Mouse (Mus musculus) heart, embryonic 12.5 days (tissue): ENCODE data around the gene Acr. TPM values are rescaled to one million over a fixed set of nuclear protein-coding genes. Genes with fewer than 3 reads are reported as not detected.

Experiments
- ATAC-seq: fragments of 200-750 bp; cut with Nextera tagmentation; 2 replicates; pipeline ENCODE4 v1.8.0; 2017; ENCODE audit warnings: moderate TSS enrichment, moderate library complexity; ENCODE audit not compliant: insufficient number of reproducible peaks, low FRiP score
- H3K27ac ChIP-seq: fragments of 300-500 bp; sonication (generic); 2 replicates; pipeline ENCODE4 v1.5.1; 2016; ENCODE audit warnings: mild to moderate bottlenecking, moderate library complexity; ENCODE audit not compliant: poor library complexity, severe bottlenecking
- H3K27me3 ChIP-seq: fragments of 300-500 bp; sonication (generic); replicated peaks from 2 replicates; pipeline ENCODE4 v1.6.1; 2016; ENCODE audit warnings: mild to moderate bottlenecking, moderate library complexity
- H3K36me3 ChIP-seq: fragments of 300-500 bp; sonication (generic); 2 replicates; pipeline ENCODE4 v1.6.1; 2016; ENCODE audit warnings: mild to moderate bottlenecking, moderate library complexity
- H3K4me1 ChIP-seq: fragments of 300-500 bp; sonication (generic); replicated peaks from 2 replicates; pipeline ENCODE4 v1.6.1; 2016; ENCODE audit warnings: mild to moderate bottlenecking
- H3K4me2 ChIP-seq: fragments of 300-500 bp; sonication (generic); 2 replicates; pipeline ENCODE4 v1.6.1; 2016; ENCODE audit warnings: mild to moderate bottlenecking, moderate library complexity
- H3K4me3 ChIP-seq: fragments of 300-500 bp; sonication (generic); 2 replicates; pipeline ENCODE4 v1.5.1; 2016; ENCODE audit warnings: mild to moderate bottlenecking
- H3K9ac ChIP-seq: fragments of 300-500 bp; sonication (generic); 2 replicates; pipeline ENCODE4 v1.6.1; 2016; ENCODE audit warnings: mild to moderate bottlenecking, moderate library complexity
- H3K9me3 ChIP-seq: fragments of 300-500 bp; sonication (generic); replicated peaks from 2 replicates; pipeline ENCODE4 v1.6.1; 2016; ENCODE audit warnings: mild to moderate bottlenecking, moderate library complexity
- WGBS: fragments of 180-500 bp; shearing (Covaris S2); methylation state at CpG from one replicate; pipeline ENCODE4 v1.1.7; 2016; 5-methylcytosine and 5-hydroxymethylcytosine counted together
- polyA plus RNA-seq: library from polyadenylated mRNA; unstranded; fragments of >200 nt; fragmentation: Nextera tagmentation; extraction: Ambion mirVana; gene quantifications from 2 replicates; pipeline ENCODE4 v1.2.1, GENCODE M21; 2016

The Acr gene
- polyA plus RNA-seq, 1 experiment from 2014 or later = 0.29 TPM

DNA sequence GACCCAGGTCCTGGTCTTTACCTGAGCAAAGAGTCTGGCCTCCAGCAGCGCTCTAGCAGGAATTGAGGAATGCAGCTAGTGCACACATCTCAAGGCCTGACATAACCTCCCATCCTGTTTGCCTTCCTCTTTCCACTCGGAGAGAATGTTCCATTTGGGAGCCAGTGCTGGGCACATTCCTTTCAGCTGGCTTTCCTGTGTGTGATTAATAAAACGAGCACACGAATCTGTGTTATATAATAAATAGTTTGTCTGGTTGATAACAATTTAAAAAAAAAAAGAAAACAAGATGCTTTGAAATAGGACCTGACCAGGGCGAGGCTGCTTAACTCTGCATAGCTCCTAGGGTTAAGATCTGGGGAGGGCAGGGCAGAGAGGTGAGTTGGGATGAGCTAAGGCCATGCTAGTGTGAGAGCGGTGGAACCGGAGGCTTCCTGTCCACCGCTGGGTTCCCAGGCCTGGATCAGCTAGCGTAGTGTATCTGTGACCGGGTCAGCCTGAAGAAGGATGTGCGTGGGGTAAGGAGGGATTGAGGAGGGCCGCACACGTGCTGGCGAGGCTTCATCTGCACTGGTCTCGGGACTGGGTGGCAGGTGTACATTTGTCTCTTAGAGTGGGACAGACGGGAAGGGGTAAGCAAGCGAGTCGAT is 39.8 kb upstream of the Acr start:
- Histone ChIP-seq H3K4me2 (no peak overlapping the region), H3K9me3 (no peaks in the 10 kb centered on the region), H3K9ac (no peak overlapping the region), H3K36me3 (0 out of 2 replicates have a peak, but pooled peaks cover 19% of the 10 kb centered on the region), H3K4me1 (peaks cover 10% of the 10 kb centered on the region), H3K27ac (no peak overlapping the region), H3K27me3 (peaks cover 51% of the 10 kb centered on the region), H3K4me3 (no peak overlapping the region)
- ATAC-seq = no peak
- WGBS = 81% methylated on average over 18 of the region's 18 CpGs

GRCm38 (mm10) chr15:89528923-89529322 is 39.2 kb upstream of the Acr start:
- 0 out of 2 replicates have a peak, but pooled peaks cover 19% of the 10 kb centered on the region for H3K36me3 ChIP-seq
- WGBS = 86% methylated on average over 10 of the region's 10 CpGs
- no peak for ATAC-seq
- no peak overlapping the region for H3K27ac ChIP-seq
- H3K9ac ChIP-seq = no peak overlapping the region
- peaks cover 52% of the 10 kb centered on the region for H3K27me3 ChIP-seq
- peaks cover 8% of the 10 kb centered on the region for H3K4me1 ChIP-seq
- H3K4me2 ChIP-seq = no peak overlapping the region
- no peaks in the 10 kb centered on the region for H3K9me3 ChIP-seq
- H3K4me3 ChIP-seq = no peak overlapping the region

- H3K4me3 ChIP-seq = no peak overlapping the region
- no peak overlapping the region for H3K4me2 ChIP-seq
Measured at GRCm38 (mm10) chr15:89530336-89530735, 37.8 kb upstream of the Acr start.

GRCm38 (mm10) chr15:89531399-89531798 is 36.7 kb upstream of the Acr start:
- Histone ChIP-seq H3K4me1 (peaks cover 3% of the 10 kb centered on the region; the same call in 1 of the 2 replicates), H3K4me3 (no peak overlapping the region), H3K4me2 (no peak overlapping the region), H3K9me3 (no peaks in the 10 kb centered on the region), H3K36me3 (0 out of 2 replicates have a peak, but pooled peaks cover 19% of the 10 kb centered on the region), H3K27ac (no peak overlapping the region), H3K9ac (no peak overlapping the region), H3K27me3 (peaks cover 33% of the 10 kb centered on the region)
- 80% methylated on average over 5 of the region's 5 CpGs for WGBS
- ATAC-seq = no peak

More at GRCm38 (mm10) chr15:89530336-89530735, 37.8 kb upstream of the Acr start:
- H3K27ac ChIP-seq = no peak overlapping the region
- H3K4me1 ChIP-seq = peaks cover 3% of the 10 kb centered on the region; the same call in 1 of the 2 replicates
- ATAC-seq = no peak
- H3K27me3 ChIP-seq = peaks cover 38% of the 10 kb centered on the region
- 12% methylated on average over 4 of the region's 4 CpGs for WGBS
- 0 out of 2 replicates have a peak, but pooled peaks cover 20% of the 10 kb centered on the region for H3K36me3 ChIP-seq
- no peak overlapping the region for H3K9ac ChIP-seq
- H3K9me3 ChIP-seq = no peaks in the 10 kb centered on the region

DNA sequence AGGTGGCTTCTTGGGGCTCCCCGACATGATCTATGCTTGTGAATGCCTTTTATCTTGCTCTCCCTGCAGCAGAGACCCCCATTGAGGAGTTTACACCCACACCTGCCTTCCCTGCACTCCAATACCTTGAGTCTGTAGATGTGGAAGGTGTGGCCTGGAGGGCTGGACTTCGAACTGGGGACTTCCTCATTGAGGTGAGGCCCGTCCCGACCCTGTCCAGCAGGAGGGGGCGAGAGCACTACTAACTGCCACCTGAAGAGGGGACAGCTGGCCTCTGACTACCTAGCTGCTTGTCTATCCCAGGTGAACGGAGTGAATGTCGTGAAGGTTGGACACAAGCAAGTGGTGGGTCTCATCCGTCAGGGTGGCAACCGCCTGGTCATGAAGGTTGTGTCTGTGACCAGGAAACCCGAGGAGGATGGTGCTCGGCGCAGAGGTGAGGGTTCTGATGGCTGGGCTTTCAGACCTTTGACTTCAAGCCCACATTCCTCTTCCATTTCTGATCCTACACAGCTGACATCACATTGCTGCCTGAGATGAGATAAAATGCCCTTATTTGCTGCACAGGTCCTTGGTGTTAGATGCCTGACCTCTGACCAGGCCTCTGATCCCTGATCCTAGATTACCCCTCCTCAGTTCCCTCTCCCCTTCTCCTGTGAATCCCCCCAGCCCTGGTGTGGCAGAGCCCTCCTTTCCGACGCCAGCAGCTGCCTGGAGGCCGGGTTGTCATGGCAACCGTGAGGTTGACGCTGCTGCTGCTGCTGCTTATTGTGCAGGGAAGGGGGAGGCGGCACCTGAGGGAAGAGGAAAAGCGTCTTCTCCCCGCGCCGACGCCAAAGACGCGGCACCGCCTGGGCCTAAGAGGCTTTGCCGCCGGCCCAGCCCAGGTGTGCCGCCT is 35.9 kb upstream of the Acr start:
- 41% methylated on average over 29 of the region's 29 CpGs for WGBS
- no peak for ATAC-seq
- no peak overlapping the region for H3K27ac ChIP-seq
- H3K9me3 ChIP-seq = no peaks in the 10 kb centered on the region
- H3K36me3 ChIP-seq = 0 out of 2 replicates have a peak, but pooled peaks cover 19% of the 10 kb centered on the region
- H3K9ac ChIP-seq = no peak overlapping the region
- peak overlapping the region; percentile 27; the same call in 1 of the 2 replicates for H3K4me2 ChIP-seq
- no peak overlapping the region for H3K4me3 ChIP-seq
- peaks cover 3% of the 10 kb centered on the region; the same call in 1 of the 2 replicates for H3K4me1 ChIP-seq
- peaks cover 33% of the 10 kb centered on the region for H3K27me3 ChIP-seq

DNA sequence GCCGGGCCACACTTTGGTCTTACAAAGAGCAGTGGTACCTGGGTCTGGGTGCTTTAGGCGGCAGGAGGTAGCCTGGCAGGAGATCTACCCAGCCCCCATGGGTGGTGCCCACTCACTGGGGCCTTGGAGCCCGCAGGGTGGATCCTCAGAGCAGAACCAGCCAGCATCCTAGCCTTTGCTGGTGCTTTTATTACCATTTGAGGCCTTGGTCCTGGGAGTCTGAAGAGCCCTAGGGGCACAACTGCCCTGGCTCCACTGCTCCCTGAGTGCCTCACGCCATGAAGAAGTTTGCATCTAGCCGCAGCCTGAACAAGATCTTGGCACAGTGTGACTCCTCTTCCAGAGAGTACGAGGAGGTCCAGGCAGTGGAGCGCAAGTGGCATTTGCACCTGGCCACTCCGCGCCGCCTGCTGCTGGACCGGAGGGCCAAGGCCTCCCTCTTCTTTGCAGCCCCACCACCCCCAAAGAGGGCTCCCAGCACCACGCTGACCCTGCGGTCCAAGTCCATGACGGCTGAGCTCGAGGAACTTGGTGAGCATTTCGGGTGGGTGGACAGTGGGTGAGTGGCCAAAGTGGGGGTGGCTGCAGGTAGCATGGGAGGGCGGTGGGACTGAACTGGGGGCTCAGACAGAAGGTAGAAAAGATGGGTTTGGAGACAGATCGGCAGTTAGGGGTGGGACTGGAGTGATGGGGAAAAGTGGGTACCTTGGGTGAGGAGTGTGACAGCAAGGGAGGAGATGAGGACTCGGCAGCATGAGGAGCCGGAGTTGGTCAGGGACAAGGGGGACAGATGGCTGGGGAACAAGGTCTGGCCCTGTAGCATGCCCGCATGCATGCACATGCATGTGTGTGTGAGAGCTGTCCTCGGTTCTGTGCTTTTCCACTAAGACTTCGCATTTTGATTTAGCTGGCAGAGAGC is 34.9 kb upstream of the Acr start:
- no peak overlapping the region for H3K4me3 ChIP-seq
- 0 out of 2 replicates have a peak, but pooled peaks cover 21% of the 10 kb centered on the region for H3K36me3 ChIP-seq
- no peaks in the 10 kb centered on the region for H3K4me1 ChIP-seq
- peak overlapping the region; percentile 27; the same call in 1 of the 2 replicates for H3K4me2 ChIP-seq
- no peak for ATAC-seq
- WGBS = 77% methylated on average over 23 of the region's 23 CpGs
- no peaks in the 10 kb centered on the region for H3K9me3 ChIP-seq
- H3K27me3 ChIP-seq = peaks cover 33% of the 10 kb centered on the region
- H3K27ac ChIP-seq = no peak overlapping the region
- H3K9ac ChIP-seq = no peak overlapping the region

DNA sequence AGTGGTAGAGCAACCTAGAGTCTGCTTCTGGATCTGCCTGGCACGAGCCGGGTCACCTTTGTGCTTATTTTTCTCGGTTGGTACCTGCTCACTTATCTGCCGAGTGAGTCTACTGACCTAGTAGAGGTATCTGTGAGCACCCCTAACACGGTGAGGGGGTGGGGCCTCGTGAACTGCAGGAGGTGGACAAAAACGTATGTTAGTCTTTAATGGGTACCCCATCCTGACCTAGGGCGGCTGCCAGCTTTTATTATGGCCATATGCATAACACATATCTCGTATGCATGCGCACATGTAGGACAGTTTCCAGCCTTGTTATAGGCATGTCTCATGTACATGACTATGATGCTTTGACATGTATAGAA is 34.3 kb upstream of the Acr start:
- peaks cover 33% of the 10 kb centered on the region for H3K27me3 ChIP-seq
- H3K9ac ChIP-seq = no peak overlapping the region
- H3K4me2 ChIP-seq = no peak overlapping the region
- no peaks in the 10 kb centered on the region for H3K4me1 ChIP-seq
- no peak for ATAC-seq
- no peaks in the 10 kb centered on the region for H3K9me3 ChIP-seq
- 0 out of 2 replicates have a peak, but pooled peaks cover 21% of the 10 kb centered on the region for H3K36me3 ChIP-seq
- no peak overlapping the region for H3K4me3 ChIP-seq
- no peak overlapping the region for H3K27ac ChIP-seq
- 84% methylated on average over 10 of the region's 10 CpGs for WGBS

DNA sequence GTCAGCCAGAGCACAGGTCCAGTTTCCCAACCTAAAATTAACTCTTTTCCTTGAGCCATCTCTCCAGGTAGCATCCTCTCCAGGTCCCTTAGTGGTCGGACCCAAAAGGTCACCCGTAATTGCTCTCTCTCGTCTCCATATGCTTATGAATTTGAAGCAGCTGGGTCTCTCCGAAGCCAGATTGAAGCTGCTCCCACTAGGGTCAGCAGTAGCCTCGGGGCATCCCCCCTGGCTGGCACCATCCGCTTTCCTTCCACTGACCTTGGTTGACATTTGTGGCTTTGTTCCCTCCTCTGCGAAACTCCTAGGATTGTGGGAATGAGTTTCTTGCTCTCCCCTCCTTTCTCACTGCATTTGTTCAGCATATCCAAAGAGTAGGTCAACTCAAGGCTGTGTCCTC is 24.0 kb upstream of the Acr start:
- no peaks in the 10 kb centered on the region for H3K9me3 ChIP-seq
- no peak for ATAC-seq
- 83% methylated on average over 7 of the region's 7 CpGs for WGBS
- no peak overlapping the region for H3K4me2 ChIP-seq
- H3K36me3 ChIP-seq = peaks cover 29% of the 10 kb centered on the region
- peaks cover 15% of the 10 kb centered on the region for H3K4me1 ChIP-seq
- H3K9ac ChIP-seq = no peak overlapping the region
- no peak overlapping the region for H3K27ac ChIP-seq
- H3K27me3 ChIP-seq = peaks cover 33% of the 10 kb centered on the region
- no peak overlapping the region for H3K4me3 ChIP-seq

DNA sequence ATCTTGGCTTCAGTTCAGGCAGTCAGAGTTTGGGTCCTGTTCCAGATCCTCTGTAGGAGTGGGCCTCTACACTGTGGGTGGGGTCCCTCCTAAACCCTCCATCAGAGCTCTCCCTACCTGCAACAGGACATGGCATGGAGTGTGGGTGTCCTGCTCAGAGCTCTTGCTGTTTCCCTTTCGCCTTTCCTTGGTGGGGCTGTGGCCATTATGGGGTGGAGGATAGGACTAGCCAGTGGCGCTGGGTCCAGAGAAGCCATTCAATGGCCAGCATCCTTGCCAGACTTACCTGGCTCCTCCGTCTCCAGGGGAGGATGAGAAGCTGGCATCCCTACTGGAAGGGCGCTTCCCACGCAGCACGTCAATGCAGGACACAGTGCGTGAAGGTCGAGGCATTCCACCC is 20.8 kb upstream of the Acr start:
- 60% methylated on average over 8 of the region's 8 CpGs for WGBS
- Histone ChIP-seq H3K27ac (no peak overlapping the region), H3K9ac (no peak overlapping the region), H3K27me3 (peaks cover 38% of the 10 kb centered on the region), H3K4me3 (peak overlapping the region; percentile 46), H3K9me3 (no peaks in the 10 kb centered on the region), H3K4me2 (peak overlapping the region; percentile 84), H3K4me1 (peaks cover 15% of the 10 kb centered on the region), H3K36me3 (peaks cover 34% of the 10 kb centered on the region)
- no peak for ATAC-seq

GRCm38 (mm10) chr15:89547824-89548601 is 20.1 kb upstream of the Acr start:
- Histone ChIP-seq H3K4me2 (peak overlapping the region; percentile 84), H3K4me1 (peaks cover 15% of the 10 kb centered on the region), H3K9me3 (no peaks in the 10 kb centered on the region), H3K4me3 (peak overlapping the region; percentile 46), H3K27me3 (peaks cover 38% of the 10 kb centered on the region), H3K36me3 (peaks cover 34% of the 10 kb centered on the region), H3K27ac (no peak overlapping the region), H3K9ac (peak overlapping the region; percentile 55)
- 32% methylated on average over 58 of the region's 58 CpGs for WGBS
- ATAC-seq = peak; percentile 36; the same call in 1 of the 2 replicates
